Mouse (Mus musculus): ENCODE measurements at regions not wholly inside any gene's neighbourhood (a gene's known extent, or its start where the extent isn't known, plus 50 kb on each side); places are given as distances from the start of the nearest gene placed in this dataset.
A peak's percentile ranks its signal among the peaks of the same experiment; 100 is the strongest.

GRCm38 (mm10) chr9:61186541-61187420 lies 185.4 kb upstream of the Tle3 start:
- Histone ChIP-seq H3K4me3 (no peak overlapping the region), H3K9me3 (0 out of 2 replicates have a peak, but pooled peaks cover 6% of the 10 kb centered on the region), H3K27ac (replicated peaks) (no peak overlapping the region), H3K27me3 (no peaks in the 10 kb centered on the region), H3K9ac (replicated peaks) (no peak overlapping the region), H3K4me2 (replicated peaks) (no peak overlapping the region), H3K4me1 (no peaks in the 10 kb centered on the region; the same call in 1 of the 2 replicates), H3K36me3 (no peaks in the 10 kb centered on the region)
- 65% methylated on average over 8 of the region's 8 CpGs for WGBS
- no peak for ATAC-seq (replicated peaks)

GRCm38 (mm10) chr9:61187713-61188399 lies 184.3 kb upstream of the Tle3 start:
- H3K4me2 ChIP-seq (replicated peaks), result no peak overlapping the region

GRCm38 (mm10) chr9:61189295-61189694 lies 182.9 kb upstream of the Tle3 start:
- H3K36me3 ChIP-seq, result no peaks in the 10 kb centered on the region
- WGBS, result 93% methylated on average over 8 of the region's 8 CpGs

More at GRCm38 (mm10) chr9:61187713-61188399, 184.3 kb upstream of the Tle3 start:
- ATAC-seq (replicated peaks), result no peak
- H3K4me1 ChIP-seq, result no peaks in the 10 kb centered on the region; the same call in 1 of the 2 replicates
- 0 out of 2 replicates have a peak, but pooled peaks cover 6% of the 10 kb centered on the region for H3K9me3 ChIP-seq
- no peak overlapping the region for H3K9ac ChIP-seq (replicated peaks)
- 63% methylated on average over 3 of the region's 3 CpGs for WGBS
- no peak overlapping the region for H3K4me3 ChIP-seq
- no peak overlapping the region for H3K27ac ChIP-seq (replicated peaks)
- H3K36me3 ChIP-seq, result no peaks in the 10 kb centered on the region
- no peaks in the 10 kb centered on the region for H3K27me3 ChIP-seq

GRCm38 (mm10) chr9:61199077-61199753 lies 173.0 kb upstream of the Tle3 start:
- Histone ChIP-seq H3K27me3 (no peaks in the 10 kb centered on the region), H3K27ac (replicated peaks) (no peak overlapping the region)
- ATAC-seq (replicated peaks), result no peak

More at GRCm38 (mm10) chr9:61189295-61189694, 182.9 kb upstream of the Tle3 start:
- Histone ChIP-seq H3K4me1 (no peaks in the 10 kb centered on the region; the same call in 1 of the 2 replicates), H3K9ac (replicated peaks) (no peak overlapping the region), H3K9me3 (0 out of 2 replicates have a peak, but pooled peaks cover 6% of the 10 kb centered on the region), H3K4me3 (no peak overlapping the region), H3K4me2 (replicated peaks) (no peak overlapping the region), H3K27ac (replicated peaks) (no peak overlapping the region), H3K27me3 (no peaks in the 10 kb centered on the region)
- no peak for ATAC-seq (replicated peaks)

GRCm38 (mm10) chr9:61199891-61200290 lies 172.3 kb upstream of the Tle3 start:
- no peak overlapping the region for H3K4me3 ChIP-seq
- H3K27ac ChIP-seq (replicated peaks), result no peak overlapping the region
- H3K9me3 ChIP-seq, result no peaks in the 10 kb centered on the region
- ATAC-seq (replicated peaks), result no peak
- H3K4me1 ChIP-seq, result 0 out of 2 replicates have a peak, but pooled peaks cover under 1% of the 10 kb centered on the region
- no peak overlapping the region for H3K9ac ChIP-seq (replicated peaks)
- 34% methylated on average over 8 of the region's 8 CpGs for whole genome bisulfite sequencing
- H3K27me3 ChIP-seq, result no peaks in the 10 kb centered on the region
- no peak overlapping the region for H3K4me2 ChIP-seq (replicated peaks)
- no peaks in the 10 kb centered on the region for H3K36me3 ChIP-seq

More at GRCm38 (mm10) chr9:61199077-61199753, 173.0 kb upstream of the Tle3 start:
- Histone ChIP-seq H3K36me3 (no peaks in the 10 kb centered on the region), H3K9ac (replicated peaks) (no peak overlapping the region), H3K9me3 (no peaks in the 10 kb centered on the region), H3K4me2 (replicated peaks) (no peak overlapping the region), H3K4me3 (no peak overlapping the region), H3K4me1 (no peaks in the 10 kb centered on the region)
- 20% methylated on average over 4 of the region's 4 CpGs for WGBS

- Histone ChIP-seq H3K9ac (replicated peaks) (no peak overlapping the region), H3K4me3 (no peak overlapping the region), H3K4me2 (replicated peaks) (no peak overlapping the region), H3K36me3 (no peaks in the 10 kb centered on the region), H3K4me1 (0 out of 2 replicates have a peak, but pooled peaks cover 4% of the 10 kb centered on the region), H3K9me3 (no peaks in the 10 kb centered on the region), H3K27ac (replicated peaks) (no peak overlapping the region), H3K27me3 (no peaks in the 10 kb centered on the region)
- no peak for ATAC-seq (replicated peaks)
- 51% methylated on average over 5 of the region's 5 CpGs for WGBS
These were observed 171.7 kb upstream of the Tle3 start for GRCm38 (mm10) chr9:61200295-61200955.

- Histone ChIP-seq H3K9me3 (no peaks in the 10 kb centered on the region), H3K4me3 (no peak overlapping the region), H3K27ac (replicated peaks) (no peak overlapping the region), H3K9ac (replicated peaks) (no peak overlapping the region), H3K36me3 (no peaks in the 10 kb centered on the region), H3K4me1 (peaks cover 7% of the 10 kb centered on the region), H3K27me3 (no peaks in the 10 kb centered on the region), H3K4me2 (replicated peaks) (no peak overlapping the region)
- ATAC-seq (replicated peaks), result no peak
- WGBS, result 80% methylated on average over 8 of the region's 8 CpGs
These were observed 167.1 kb upstream of the Tle3 start for GRCm38 (mm10) chr9:61205049-61205448.

GRCm38 (mm10) chr9:61206725-61207365 lies 165.3 kb upstream of the Tle3 start:
- Histone ChIP-seq H3K36me3 (no peaks in the 10 kb centered on the region), H3K9me3 (no peaks in the 10 kb centered on the region), H3K4me3 (no peak overlapping the region), H3K27ac (replicated peaks) (no peak overlapping the region), H3K4me1 (peaks cover 7% of the 10 kb centered on the region), H3K9ac (replicated peaks) (no peak overlapping the region), H3K27me3 (no peaks in the 10 kb centered on the region), H3K4me2 (replicated peaks) (no peak overlapping the region)
- ATAC-seq (replicated peaks), result peak; percentile 55; the same call in 1 of the 2 replicates
- WGBS, result 28% methylated on average over 13 of the region's 13 CpGs

- no peak for ATAC-seq (replicated peaks)
- Histone ChIP-seq H3K9ac (replicated peaks) (no peak overlapping the region), H3K27ac (replicated peaks) (no peak overlapping the region), H3K27me3 (no peaks in the 10 kb centered on the region), H3K4me1 (peaks cover 7% of the 10 kb centered on the region), H3K36me3 (no peaks in the 10 kb centered on the region), H3K4me2 (replicated peaks) (no peak overlapping the region), H3K4me3 (no peak overlapping the region), H3K9me3 (no peaks in the 10 kb centered on the region)
- 78% methylated on average over 13 of the region's 13 CpGs for WGBS
These were observed 164.6 kb upstream of the Tle3 start for GRCm38 (mm10) chr9:61207423-61208150.

GRCm38 (mm10) chr9:61211627-61212026 lies 160.5 kb upstream of the Tle3 start:
- 56% methylated on average over 4 of the region's 4 CpGs for WGBS
- Histone ChIP-seq H3K4me2 (replicated peaks) (no peak overlapping the region), H3K27me3 (no peaks in the 10 kb centered on the region), H3K4me3 (no peak overlapping the region), H3K27ac (replicated peaks) (no peak overlapping the region), H3K9me3 (no peaks in the 10 kb centered on the region), H3K4me1 (peaks cover 14% of the 10 kb centered on the region), H3K9ac (replicated peaks) (no peak overlapping the region), H3K36me3 (no peaks in the 10 kb centered on the region)
- no peak for ATAC-seq (replicated peaks)

Data from forebrain, embryonic 15.5 days (tissue).